Mouse (Mus musculus): ENCODE results near the gene Celf2. TPM values are rescaled to one million over a fixed set of nuclear protein-coding genes. Genes with fewer than 3 reads are reported as not detected.

The Celf2 gene
- polyA plus RNA-seq (2017; shearing (Covaris generic)): 161 TPM

DNA sequence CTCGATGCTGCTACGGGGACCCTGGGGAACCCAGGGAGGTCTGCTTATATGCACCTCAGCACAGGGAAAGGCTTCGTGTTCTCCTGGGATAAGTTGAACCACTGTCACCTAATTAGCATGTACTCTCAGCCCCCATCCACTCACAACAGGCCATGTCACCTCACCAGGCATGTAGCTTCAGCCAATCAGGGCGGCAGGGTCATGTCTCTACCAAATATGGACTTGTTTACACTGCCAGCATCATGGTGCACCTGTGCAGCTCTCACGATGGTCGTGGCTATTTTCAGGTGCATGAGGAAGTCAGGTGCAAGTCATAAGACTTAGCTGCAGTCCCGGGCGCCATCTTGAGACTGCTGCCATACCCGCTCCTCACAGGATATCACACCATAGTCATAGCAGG is at the start of gene Celf2:
Gene Celf2, minus strand, starts transcription at position 101 of the 400 bp plus-strand sequence.

